Mouse (Mus musculus) brown adipose tissue, adult 24 weeks (tissue): ENCODE measurements around the gene Rer1. TPM values are rescaled to one million over a fixed set of nuclear protein-coding genes. Genes with fewer than 3 reads are reported as not detected.

Source experiments
- H3K27ac ChIP-seq: fragments of 200-500 bp; replicated peaks from 2 replicates; pipeline ENCODE4 v1.5.1; 2012; ENCODE audit warnings: low read depth, mild to moderate bottlenecking, low read length
- H3K4me1 ChIP-seq: fragments of 200-500 bp; 2 replicates; pipeline ENCODE4 v1.6.1; 2012; ENCODE audit warnings: low read length, mixed read lengths; ENCODE audit not compliant: control insufficient read depth, insufficient read depth, insufficient read length
- H3K4me3 ChIP-seq: fragments of 200-500 bp; 2 replicates; pipeline ENCODE4 v1.5.1; 2012; ENCODE audit warnings: low read depth, mild to moderate bottlenecking, low read length, moderate library complexity; ENCODE audit not compliant: insufficient read depth
- polyA plus RNA-seq: library from polyadenylated mRNA; stranded (reverse); fragments of >200 nt; gene quantifications from 2 replicates; pipeline ENCODE4 v1.2.4, GENCODE M21; 2012; ENCODE audit not compliant: missing spikeins, insufficient read depth, insufficient read length

Gene Rer1
- polyA plus RNA-seq, 1 experiment: 123 TPM

- Histone ChIP-seq H3K27ac (no peak overlapping the region), H3K4me3 (no peak overlapping the region), H3K4me1 (peaks cover 13% of the 10 kb centered on the region)
Observed at GRCm38 (mm10) chr4:155121915-155122443, 35.8 kb upstream of the Rer1 start.

DNA sequence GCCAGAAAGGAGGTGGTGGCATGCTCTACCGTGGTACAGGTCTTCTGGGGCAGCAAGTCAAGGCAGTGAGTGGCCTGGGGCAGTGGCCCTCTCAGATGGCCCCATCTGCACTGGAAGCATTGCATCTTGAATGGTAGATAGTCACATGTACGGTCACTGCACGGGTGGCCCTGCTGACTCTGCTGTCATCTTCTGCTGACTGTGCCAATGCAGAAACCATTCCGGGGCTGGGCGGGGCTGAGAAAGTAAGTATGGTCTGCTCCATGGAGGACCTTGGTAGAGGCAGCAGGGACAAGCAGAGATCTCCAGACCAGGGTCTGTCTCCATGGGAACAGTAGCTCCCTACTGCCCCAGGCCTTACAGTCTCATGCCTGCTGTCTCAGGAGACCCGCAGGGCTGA lies 35.0 kb upstream of the Rer1 start:
- Histone ChIP-seq H3K4me1 (peaks cover 15% of the 10 kb centered on the region), H3K4me3 (no peak overlapping the region), H3K27ac (no peak overlapping the region)

DNA sequence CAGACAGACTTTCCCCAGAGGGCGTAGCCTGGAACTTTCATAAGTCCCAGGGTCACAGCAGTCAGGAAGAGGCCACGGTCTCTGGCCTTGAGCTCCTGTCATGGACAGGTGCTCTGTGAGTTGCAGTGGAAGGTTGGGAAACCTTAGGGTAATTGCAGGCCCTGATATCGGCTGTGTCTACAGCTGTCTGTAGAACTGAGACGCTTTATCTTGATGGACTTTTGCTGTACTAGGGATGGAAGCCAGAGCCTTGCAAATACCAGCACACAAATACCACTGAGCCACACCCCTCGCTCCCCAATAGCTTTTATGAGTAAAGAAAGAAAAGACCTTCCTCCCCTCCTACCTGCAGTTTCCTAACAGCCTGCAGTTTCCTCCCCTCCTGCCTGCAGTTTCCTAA lies 34.4 kb upstream of the Rer1 start:
- H3K4me1 ChIP-seq: peaks cover 16% of the 10 kb centered on the region

DNA sequence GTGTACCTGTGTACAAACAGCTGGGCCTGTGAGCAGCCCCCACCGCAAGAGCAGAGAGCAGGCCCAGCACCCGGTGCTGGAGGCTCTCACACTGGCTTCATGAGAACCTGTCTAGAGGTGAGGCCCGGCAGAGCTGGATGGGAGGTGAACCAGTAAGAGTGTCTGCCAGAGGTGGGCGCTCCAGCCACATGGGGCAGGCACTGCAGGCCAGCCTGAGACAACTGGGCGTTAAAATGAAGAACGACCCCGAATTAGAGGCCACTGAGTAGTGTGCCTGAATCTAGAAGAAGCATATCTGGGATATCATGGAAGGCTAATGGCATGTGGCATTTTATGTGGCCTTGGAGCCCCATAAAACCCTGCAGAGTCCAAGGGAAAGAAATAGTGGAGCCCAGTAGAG lies 33.9 kb upstream of the Rer1 start:
- Histone ChIP-seq H3K4me3 (no peak overlapping the region), H3K4me1 (peaks cover 16% of the 10 kb centered on the region), H3K27ac (no peak overlapping the region)

More for the DNA sequence above, 34.4 kb upstream of the Rer1 start:
- no peak overlapping the region for H3K27ac ChIP-seq
- H3K4me3 ChIP-seq: no peak overlapping the region

- Histone ChIP-seq H3K4me1 (peaks cover 16% of the 10 kb centered on the region), H3K4me3 (no peak overlapping the region), H3K27ac (0 out of 2 replicates have a peak overlapping the region, but pooled peaks have one; percentile 48)
Observed at GRCm38 (mm10) chr4:155118278-155118677, 32.1 kb upstream of the Rer1 start.

- peaks cover 16% of the 10 kb centered on the region for H3K4me1 ChIP-seq
- no peak overlapping the region for H3K4me3 ChIP-seq
- H3K27ac ChIP-seq: no peak overlapping the region
Observed at GRCm38 (mm10) chr4:155117396-155117978, 31.3 kb upstream of the Rer1 start.

DNA sequence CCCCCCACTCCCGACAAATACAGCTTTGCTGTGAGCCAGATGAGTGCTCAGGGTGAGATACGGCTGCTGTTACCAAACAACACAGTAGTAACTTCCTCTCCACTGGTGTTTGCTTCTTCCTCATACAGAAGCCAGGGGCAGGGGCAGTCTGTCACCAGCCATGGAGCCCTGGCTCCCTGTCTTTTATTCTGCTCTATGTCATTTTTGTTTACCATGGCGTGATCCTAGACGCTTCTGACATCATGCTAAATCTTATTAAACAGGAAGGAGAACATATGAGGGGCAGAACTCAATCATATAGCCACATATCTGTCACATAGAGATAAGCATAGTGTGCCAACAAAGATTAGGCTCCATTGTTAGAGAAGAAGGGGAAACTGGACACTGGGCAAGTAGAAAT lies 30.4 kb upstream of the Rer1 start:
- Histone ChIP-seq H3K4me1 (peaks cover 13% of the 10 kb centered on the region), H3K27ac (no peak overlapping the region), H3K4me3 (no peak overlapping the region)

DNA sequence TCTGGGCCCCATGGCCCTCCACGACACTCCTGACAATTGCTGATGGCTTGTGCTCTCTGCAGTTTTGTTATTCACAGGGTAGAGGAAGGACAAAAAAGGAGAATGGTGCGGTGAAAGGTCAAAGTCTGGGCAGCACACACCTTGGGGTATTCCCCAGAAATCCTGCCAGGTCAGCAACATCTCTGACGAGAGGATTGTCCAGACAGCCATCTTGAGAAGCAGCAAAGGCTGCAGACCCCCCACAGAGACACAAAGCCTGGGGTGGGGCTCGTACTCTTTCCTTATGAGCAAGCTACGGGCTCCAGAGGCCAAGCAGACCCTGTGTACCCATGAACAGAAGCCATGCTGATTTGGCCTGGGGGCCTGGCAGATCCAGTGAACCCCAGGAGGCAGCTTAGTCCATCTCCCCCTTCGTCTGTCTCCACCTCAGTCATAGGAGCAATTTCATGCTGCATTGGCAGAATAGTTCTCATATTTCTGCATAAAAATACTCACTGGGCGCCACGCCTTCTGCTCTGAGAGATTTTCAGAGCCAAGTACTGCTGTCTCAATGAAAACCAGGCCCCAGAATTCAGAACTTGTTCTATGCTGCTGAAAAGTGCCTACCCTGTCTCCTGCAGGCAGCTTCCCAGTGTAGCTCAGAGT lies 27.7 kb upstream of the Rer1 start:
- H3K4me1 ChIP-seq: peaks cover 9% of the 10 kb centered on the region
- H3K27ac ChIP-seq: no peak overlapping the region
- H3K4me3 ChIP-seq: no peak overlapping the region

GRCm38 (mm10) chr4:155109471-155109870 lies 23.3 kb upstream of the Rer1 start:
- Histone ChIP-seq H3K4me3 (no peak overlapping the region), H3K4me1 (no peaks in the 10 kb centered on the region; the same call in 1 of the 2 replicates), H3K27ac (no peak overlapping the region)

DNA sequence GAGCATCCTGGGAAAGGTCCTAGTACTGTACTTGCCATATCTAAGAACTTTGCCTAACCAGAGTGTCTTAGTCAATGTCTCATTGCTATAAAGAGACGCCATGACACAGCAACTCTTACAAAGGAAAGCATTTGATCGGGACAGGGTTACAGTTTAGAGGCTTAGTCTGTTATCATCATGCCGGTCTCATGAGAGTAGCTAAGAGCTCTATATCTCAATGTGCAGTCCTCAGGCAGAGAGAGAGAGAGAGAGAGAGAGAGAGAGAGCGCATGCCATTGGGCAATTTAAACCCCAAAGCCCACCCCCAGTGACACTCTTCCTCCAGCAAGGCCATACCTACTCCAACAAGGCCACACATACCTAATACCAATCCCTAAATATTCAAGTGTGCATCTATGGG lies 21.7 kb upstream of the Rer1 start:
- no peak overlapping the region for H3K27ac ChIP-seq
- no peaks in the 10 kb centered on the region; the same call in 1 of the 2 replicates for H3K4me1 ChIP-seq
- H3K4me3 ChIP-seq: no peak overlapping the region

DNA sequence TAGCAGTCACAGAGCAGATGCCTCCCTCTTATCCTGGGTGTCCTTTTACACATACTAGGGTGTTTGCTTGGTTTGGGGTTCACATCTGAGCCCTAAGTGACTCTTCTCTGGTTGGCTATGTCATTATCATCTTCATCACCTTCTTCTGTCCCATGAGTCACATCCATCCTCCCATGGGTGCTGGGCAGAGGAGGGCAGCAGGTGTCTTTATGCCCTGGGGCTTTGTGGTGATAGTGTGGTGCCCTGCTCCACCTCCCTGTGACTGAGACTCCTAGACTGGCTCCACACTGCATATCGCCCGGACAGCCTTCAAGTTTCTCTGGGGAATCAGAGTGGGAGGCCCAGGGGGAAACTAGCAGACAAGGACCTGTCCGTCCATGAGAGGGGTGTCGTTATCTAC lies 12.4 kb upstream of the Rer1 start:
- Histone ChIP-seq H3K4me1 (no peaks in the 10 kb centered on the region), H3K4me3 (no peak overlapping the region), H3K27ac (no peak overlapping the region)

GRCm38 (mm10) chr4:155097452-155097851 lies 11.3 kb upstream of the Rer1 start:
- H3K27ac ChIP-seq: no peak overlapping the region
- H3K4me3 ChIP-seq: no peak overlapping the region
- no peaks in the 10 kb centered on the region for H3K4me1 ChIP-seq

- no peak overlapping the region for H3K4me3 ChIP-seq
- H3K27ac ChIP-seq: no peak overlapping the region
- H3K4me1 ChIP-seq: no peaks in the 10 kb centered on the region
Observed at GRCm38 (mm10) chr4:155095967-155096366, 9.8 kb upstream of the Rer1 start.

DNA sequence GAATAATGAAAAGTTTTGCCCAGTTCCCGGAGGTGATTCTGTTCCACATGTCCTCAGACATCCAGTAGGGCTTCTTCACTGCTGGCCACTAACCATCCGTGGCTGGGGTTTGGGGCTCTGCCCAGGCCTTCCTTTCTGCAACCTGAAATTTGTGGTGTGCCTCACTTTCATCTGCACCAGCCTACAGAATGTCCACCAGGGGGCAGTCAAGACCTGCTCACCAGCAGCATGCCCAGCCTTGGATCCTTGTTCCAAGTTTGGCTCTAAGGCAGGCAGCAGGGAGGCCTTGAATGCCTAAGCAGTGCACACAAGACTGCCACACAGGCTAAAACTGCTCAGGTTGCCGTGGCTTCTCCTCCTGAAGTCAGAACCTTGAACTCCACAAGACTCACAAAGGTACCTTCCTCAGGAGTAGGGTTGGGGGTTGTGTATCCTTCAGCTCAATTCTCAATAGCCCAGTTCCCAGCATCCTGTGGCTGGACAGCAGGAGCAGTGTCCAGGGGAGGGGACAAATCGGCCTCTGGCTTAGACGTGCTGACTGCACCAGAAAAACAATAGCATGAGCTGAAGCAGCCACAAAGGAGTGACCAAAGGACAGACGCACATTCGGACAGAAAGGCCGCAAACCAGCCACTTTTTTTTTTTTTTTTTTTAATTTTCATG lies 9.2 kb upstream of the Rer1 start:
- H3K4me1 ChIP-seq: no peaks in the 10 kb centered on the region
- no peak overlapping the region for H3K27ac ChIP-seq
- no peak overlapping the region for H3K4me3 ChIP-seq

DNA sequence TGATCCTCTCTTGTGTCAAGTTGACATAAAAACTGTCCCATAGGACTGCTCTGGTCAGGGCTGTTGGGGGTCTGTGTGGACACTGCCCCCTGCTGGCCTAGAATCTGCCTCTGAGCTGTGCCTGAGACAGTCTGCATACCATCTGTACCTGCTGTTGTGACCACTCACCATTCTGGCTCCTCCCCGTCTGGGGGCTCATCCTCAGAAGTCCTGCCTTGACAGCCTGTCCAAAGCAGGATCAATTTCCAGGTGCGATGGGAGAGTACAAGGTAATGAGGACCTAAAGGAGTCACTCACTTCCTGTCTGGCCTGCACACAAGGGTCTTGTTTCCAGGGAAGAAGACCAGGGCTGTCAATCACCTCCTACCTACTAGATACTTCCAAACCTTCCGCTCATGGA lies 8.4 kb upstream of the Rer1 start:
- Histone ChIP-seq H3K4me3 (no peak overlapping the region), H3K27ac (no peak overlapping the region), H3K4me1 (no peaks in the 10 kb centered on the region)
